Mouse (Mus musculus) embryo, embryonic 11 days (tissue): ENCODE data around the gene Snurf.

Source experiments
- DNase-seq: peaks from one replicate; pipeline ENCODE4 v3.0.0-alpha.2; 2015

Gene Snurf

GRCm38 (mm10) chr7:60004606-60005330 lies at the start of gene Snurf, which contains the start of gene Gm38393:
Snurf (minus strand) TSS chr7:60005049.
Gm38393 (minus strand) TSS chr7:60005064.
- DNase-seq, result peak; percentile 83

GRCm38 (mm10) chr7:60047481-60048201 lies 42.8 kb upstream of the Snurf start:
- DNase-seq, result no peak

- no peak for DNase-seq
These were observed 8.3 kb upstream of the Snurf start for GRCm38 (mm10) chr7:60013186-60013585.

DNA sequence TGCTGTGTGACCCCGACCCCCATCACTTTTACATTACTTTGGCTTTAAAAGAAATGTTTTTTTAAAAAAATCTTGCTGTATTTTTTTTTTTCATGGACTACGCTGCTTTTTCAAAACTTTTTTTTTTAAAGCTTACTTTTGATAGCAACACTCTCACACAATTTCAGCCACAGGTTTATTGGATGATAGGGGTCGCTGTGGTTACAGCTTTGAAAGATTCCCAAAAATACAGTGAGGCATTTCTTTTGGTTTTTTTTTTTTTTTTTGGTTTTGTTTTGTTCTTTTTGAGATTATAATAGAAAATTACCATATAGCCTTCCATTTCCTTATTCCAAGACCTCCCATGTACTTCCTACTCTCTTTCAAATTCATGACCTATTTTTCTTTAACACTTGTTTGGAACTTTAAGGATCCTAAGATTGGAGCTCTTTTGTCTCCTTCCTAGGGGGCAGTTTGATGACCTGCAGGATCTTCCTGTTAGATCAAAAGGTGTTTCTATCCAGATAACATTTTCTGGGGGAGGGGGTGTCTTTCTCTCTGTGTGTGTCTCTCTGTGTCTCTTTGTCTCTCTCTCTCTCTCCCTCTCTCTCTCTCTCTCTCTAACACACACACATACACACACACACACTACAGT lies 3.0 kb upstream of the Snurf start:
- DNase-seq, result peak; percentile 25

DNA sequence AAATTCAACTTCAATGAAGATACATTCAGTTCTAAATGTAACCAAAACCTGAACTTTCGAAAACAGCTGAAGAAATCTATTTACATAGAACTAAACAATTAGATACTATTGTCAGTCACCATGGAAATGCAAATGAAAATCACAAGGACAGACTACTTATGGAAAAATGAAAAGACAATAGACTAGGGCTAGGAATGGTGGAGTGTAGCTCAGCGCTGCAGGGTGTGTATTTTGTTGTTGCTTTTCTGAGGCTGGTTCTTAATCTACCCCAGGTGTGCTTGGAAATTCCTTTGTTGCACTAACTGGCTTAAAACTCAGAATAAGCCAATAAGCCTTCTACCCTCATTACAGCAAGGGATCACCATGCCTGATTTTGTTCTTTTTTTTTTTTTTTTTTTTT lies 1.4 kb upstream of the Snurf start:
- DNase-seq, result no peak

DNA sequence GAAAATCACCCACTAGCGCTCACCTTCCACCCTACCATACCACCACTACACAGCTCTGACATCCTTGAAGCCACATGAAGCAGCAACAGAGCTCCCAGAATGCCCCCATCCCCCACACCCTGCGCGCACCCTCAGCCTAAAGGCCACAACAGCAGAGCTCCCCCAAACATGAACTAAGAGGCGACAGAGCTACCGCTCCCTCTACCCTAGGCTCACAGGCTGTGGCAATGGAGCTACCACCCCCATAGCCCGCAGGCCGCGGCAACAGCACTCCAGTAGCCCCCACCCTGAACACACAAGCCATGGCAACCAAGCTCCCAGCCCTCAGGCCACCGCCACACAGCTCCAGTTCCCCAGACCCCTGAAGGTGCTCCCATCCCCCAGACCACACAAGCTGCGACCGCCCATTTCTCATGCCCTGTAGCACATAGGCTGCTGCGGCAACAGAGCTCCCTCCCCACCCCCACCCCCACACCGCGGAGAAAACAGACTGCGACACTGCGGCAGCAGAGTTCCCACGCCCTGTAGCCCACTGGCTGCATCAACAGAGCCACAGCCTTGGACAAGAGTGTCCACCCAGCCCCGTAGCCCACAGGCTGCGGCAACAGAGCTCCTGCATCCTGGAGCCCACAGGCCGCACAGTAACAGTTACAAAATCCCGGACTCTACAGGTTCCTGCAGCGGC lies 786 bp downstream of the Snurf start:
- peak; percentile 77 for DNase-seq

GRCm38 (mm10) chr7:60003006-60003865 lies 1.6 kb downstream of the Snurf start:
- peak; percentile 62 for DNase-seq

- no peak for DNase-seq
These were observed 26.2 kb downstream of the Snurf start for GRCm38 (mm10) chr7:59978646-59979045.
